Comparison of ENCODE assay signal across 14 mouse cellular contexts in genomic region chr5:125165993-125166392, GRCm38 (mm10). TPM values are rescaled to one million over a fixed set of nuclear protein-coding genes. Genes with fewer than 3 reads are reported as not detected.
DNase-seq lines count a peak whose midpoint lies in the region; ATAC-seq lines count a peak whose summit lies in the region.
"Had no signal": no experiment of that assay in that cellular context is flagged by ENCODE, and none has a peak within 500 bp of the region (broad histone marks: within the 10 kb centered on the region; RNA-seq: fewer than 3 reads in every experiment).

No protein-coding gene starts in this region.

- WGBS in heart, embryonic 16.5 days = 78% methylated on average over 14 of the region's 14 CpGs
- WGBS in limb, embryonic 12.5 days = 84% methylated on average over 14 of the region's 14 CpGs
- WGBS in limb, embryonic 10.5 days = 85% methylated on average over 14 of the region's 14 CpGs
- 88% methylated on average over 14 of the region's 14 CpGs for WGBS in limb, embryonic 13.5 days

- ATAC-seq in heart, embryonic 16.5 days (replicated peaks; ENCODE audit: extremely low read depth, insufficient read depth, low FRiP score) = no peak
- ATAC-seq in limb, embryonic 12.5 days (ENCODE audit: insufficient number of reproducible peaks, insufficient read depth, low FRiP score, low TSS enrichment, low read depth) = no peak
- ATAC-seq in limb, embryonic 13.5 days (ENCODE audit: low FRiP score, low read depth) = no peak
- no peak for ATAC-seq in megakaryocyte, adult 5-6 weeks (ENCODE audit: poor library complexity, severe bottlenecking)
- ATAC-seq: lung, postnatal 0 days had no signal

- H3K9ac ChIP-seq in heart, embryonic 16.5 days (ENCODE audit: low read length) = no peak overlapping the region; the same call in 1 of the 2 replicates
- no peak overlapping the region for H3K9ac ChIP-seq in limb, embryonic 12.5 days (replicated peaks)
- H3K9ac ChIP-seq in limb, embryonic 13.5 days = 0 out of 2 replicates have a peak overlapping the region, but pooled peaks have one; percentile 43

- DNase-seq in heart, adult 9 months (ENCODE audit: low spot score in 2 of 2) = no peak
- no peak for DNase-seq in limb, embryonic 10.5 days (ENCODE audit: low spot score)
- DNase-seq in R1 (ENCODE audit: low read depth, low spot score) = peak; percentile 92
- no peak for DNase-seq in right cerebral cortex, postnatal 14 days
- DNase-seq: cerebellum, postnatal 36 days; kidney, postnatal 36 days; midbrain, embryonic 14.5 days; right cerebral cortex, postnatal 4 days had no signal

- no peak overlapping the region for H3K4me3 ChIP-seq in heart, embryonic 16.5 days (ENCODE audit: low read length)
- no peak overlapping the region for H3K4me3 ChIP-seq in limb, embryonic 12.5 days (replicated peaks)
- no peak overlapping the region for H3K4me3 ChIP-seq in limb, embryonic 10.5 days
- no peak overlapping the region for H3K4me3 ChIP-seq in limb, embryonic 13.5 days

- no peaks in the 10 kb centered on the region for H3K36me3 ChIP-seq in heart, embryonic 16.5 days (ENCODE audit: control insufficient read depth, insufficient read depth)
- peaks cover 6% of the 10 kb centered on the region; the same call in 1 of the 2 replicates for H3K36me3 ChIP-seq in limb, embryonic 12.5 days
- peaks cover 10% of the 10 kb centered on the region; the same call in 1 of the 2 replicates for H3K36me3 ChIP-seq in limb, embryonic 10.5 days
- no peaks in the 10 kb centered on the region; the same call in 1 of the 2 replicates for H3K36me3 ChIP-seq in limb, embryonic 13.5 days
- H3K36me3 ChIP-seq: G1E had no signal

- H3K27me3 ChIP-seq in heart, embryonic 16.5 days (ENCODE audit: control insufficient read depth, insufficient read depth, low read length) = no peaks in the 10 kb centered on the region
- H3K27me3 ChIP-seq in limb, embryonic 12.5 days = no peaks in the 10 kb centered on the region
- no peaks in the 10 kb centered on the region for H3K27me3 ChIP-seq in limb, embryonic 10.5 days (ENCODE audit: low read depth, poor library complexity, severe bottlenecking)
- H3K27me3 ChIP-seq in limb, embryonic 13.5 days = no peaks in the 10 kb centered on the region

- no peak overlapping the region for H3K4me2 ChIP-seq in heart, embryonic 16.5 days (ENCODE audit: low read depth, low read length)
- no peak overlapping the region for H3K4me2 ChIP-seq in limb, embryonic 12.5 days
- H3K4me2 ChIP-seq in limb, embryonic 13.5 days (replicated peaks) = no peak overlapping the region

- H3K9me3 ChIP-seq in heart, embryonic 16.5 days (replicated peaks; ENCODE audit: control insufficient read depth, low read length) = no peaks in the 10 kb centered on the region
- no peaks in the 10 kb centered on the region for H3K9me3 ChIP-seq in limb, embryonic 12.5 days
- no peaks in the 10 kb centered on the region for H3K9me3 ChIP-seq in limb, embryonic 10.5 days (replicated peaks)
- H3K9me3 ChIP-seq in limb, embryonic 13.5 days = no peaks in the 10 kb centered on the region

- peak overlapping the region; percentile 72; the same call in 1 of the 2 replicates for H3K27ac ChIP-seq in heart, embryonic 16.5 days (ENCODE audit: low read length)
- peak overlapping the region; percentile 85; the same call in 1 of the 2 replicates for H3K27ac ChIP-seq in limb, embryonic 12.5 days
- no peak overlapping the region for H3K27ac ChIP-seq in limb, embryonic 10.5 days
- H3K27ac ChIP-seq in limb, embryonic 13.5 days = no peak overlapping the region

- peaks cover 63% of the 10 kb centered on the region for H3K4me1 ChIP-seq in heart, embryonic 16.5 days (ENCODE audit: control insufficient read depth, insufficient read depth, low read length)
- H3K4me1 ChIP-seq in limb, embryonic 12.5 days (replicated peaks) = peaks cover 94% of the 10 kb centered on the region
- H3K4me1 ChIP-seq in limb, embryonic 10.5 days = peaks cover 84% of the 10 kb centered on the region
- peaks cover 97% of the 10 kb centered on the region for H3K4me1 ChIP-seq in limb, embryonic 13.5 days

RNA-seq across cellular contexts. Expression of gene Ncor2, which starts 13.0 kb away (rescaled TPM):
- 17.6 and 19.1 TPM in 2 replicates for polyA plus RNA-seq in heart, embryonic 16.5 days (2015; fragmentation: Nextera tagmentation; extraction: Ambion mirVana)
- polyA plus RNA-seq in limb, embryonic 12.5 days (2016; fragmentation: Nextera tagmentation; extraction: Ambion mirVana) = 27.2 and 29.4 TPM in 2 replicates
- 22.4 and 26.8 TPM in 2 replicates for polyA plus RNA-seq in limb, embryonic 10.5 days (2016; fragmentation: Nextera tagmentation; extraction: Ambion mirVana)
- polyA plus RNA-seq in limb, embryonic 13.5 days (2015; fragmentation: Nextera tagmentation; extraction: Ambion mirVana) = 33.9 and 34.9 TPM in 2 replicates
- total RNA-seq in megakaryocyte, adult 5-6 weeks (2015) = 87.7 and 107 TPM in 2 replicates
- 15.0 and 21.5 TPM in 2 replicates for total RNA-seq in megakaryocyte, adult 5-6 weeks (2017)
- total RNA-seq: G1E had no signal

Comparison
In these comparisons a context has a peak if more than half of its experiments do, and no peak if none do; other contexts are left out.
1. H3K27ac ChIP-seq: peak in heart, embryonic 16.5 days (single experiment) and limb, embryonic 12.5 days (single experiment); none in limb, embryonic 10.5 days (single experiment) and limb, embryonic 13.5 days (single experiment).